Mouse (Mus musculus): ENCODE data around the gene Gng11.

- TF ChIP-seq CTCF (IDR thresholded peaks at IDR 0.05; ENCODE audit: low read depth, low read length) (no peak), POLR2A (IDR thresholded peaks at IDR 0.05; ENCODE audit: borderline replicate concordance, low read depth, low read length) (no peak)
These were observed 15.0 kb upstream of the Gng11 start, which contains the start of gene Tfpi2 for GRCm38 (mm10) chr6:3988750-3989149.

Data from bone marrow macrophage, adult 2 months (primary cell).